Mouse (Mus musculus): ENCODE data around the gene Enc1. TPM values are rescaled to one million over a fixed set of nuclear protein-coding genes. Genes with fewer than 3 reads are reported as not detected.

Enc1 gene
- polyA plus RNA-seq, 1 experiment from 2014 or later: 54.9 TPM

DNA sequence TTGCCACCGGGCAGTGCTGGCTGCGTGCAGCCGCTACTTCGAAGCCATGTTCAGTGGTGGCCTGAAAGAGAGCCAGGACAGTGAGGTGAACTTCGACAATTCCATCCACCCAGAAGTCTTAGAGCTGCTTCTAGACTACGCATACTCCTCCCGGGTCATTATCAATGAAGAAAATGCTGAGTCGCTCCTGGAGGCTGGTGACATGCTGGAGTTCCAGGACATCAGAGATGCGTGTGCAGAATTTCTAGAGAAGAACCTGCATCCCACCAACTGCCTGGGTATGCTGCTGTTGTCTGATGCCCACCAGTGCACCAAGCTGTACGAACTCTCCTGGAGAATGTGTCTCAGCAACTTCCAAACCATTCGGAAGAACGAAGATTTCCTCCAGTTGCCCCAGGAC is 4.3 kb downstream of the Enc1 start:
- no peak for ATAC-seq (ENCODE audit: low read depth)
- Histone ChIP-seq H3K4me1 (replicated peaks) (peaks cover 86% of the 10 kb centered on the region), H3K9ac (peak overlapping the region; percentile 96), H3K27me3 (no peaks in the 10 kb centered on the region), H3K27ac (replicated peaks) (peak overlapping the region; percentile 99; the same call in 1 of the 2 replicates), H3K4me3 (peak overlapping the region; percentile 99), H3K4me2 (peak overlapping the region; percentile 87), H3K36me3 (peaks cover 50% of the 10 kb centered on the region), H3K9me3 (no peaks in the 10 kb centered on the region)
- 82% methylated on average over 12 of the region's 12 CpGs for WGBS

DNA sequence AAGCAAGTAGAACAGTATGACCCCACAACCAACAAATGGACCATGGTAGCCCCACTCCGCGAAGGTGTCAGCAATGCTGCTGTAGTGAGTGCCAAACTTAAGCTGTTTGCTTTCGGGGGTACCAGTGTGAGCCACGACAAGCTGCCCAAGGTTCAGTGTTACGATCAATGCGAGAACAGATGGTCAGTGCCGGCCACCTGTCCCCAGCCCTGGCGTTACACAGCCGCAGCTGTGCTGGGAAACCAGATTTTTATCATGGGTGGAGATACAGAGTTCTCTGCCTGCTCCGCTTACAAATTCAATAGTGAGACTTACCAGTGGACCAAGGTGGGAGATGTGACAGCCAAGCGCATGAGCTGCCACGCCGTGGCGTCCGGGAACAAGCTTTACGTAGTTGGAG is 5.3 kb downstream of the Enc1 start:
- peak overlapping the region; percentile 99 for H3K4me3 ChIP-seq
- H3K9me3 ChIP-seq: no peaks in the 10 kb centered on the region
- H3K4me1 ChIP-seq (replicated peaks): peaks cover 93% of the 10 kb centered on the region
- peaks cover 60% of the 10 kb centered on the region for H3K36me3 ChIP-seq
- ATAC-seq (ENCODE audit: low read depth): no peak
- 58% methylated on average over 16 of the region's 16 CpGs for WGBS
- H3K9ac ChIP-seq: peak overlapping the region; percentile 57; the same call in 1 of the 2 replicates
- H3K27ac ChIP-seq (replicated peaks): 0 out of 2 replicates have a peak overlapping the region, but pooled peaks have one; percentile 9
- peak overlapping the region; percentile 87 for H3K4me2 ChIP-seq
- no peaks in the 10 kb centered on the region for H3K27me3 ChIP-seq

DNA sequence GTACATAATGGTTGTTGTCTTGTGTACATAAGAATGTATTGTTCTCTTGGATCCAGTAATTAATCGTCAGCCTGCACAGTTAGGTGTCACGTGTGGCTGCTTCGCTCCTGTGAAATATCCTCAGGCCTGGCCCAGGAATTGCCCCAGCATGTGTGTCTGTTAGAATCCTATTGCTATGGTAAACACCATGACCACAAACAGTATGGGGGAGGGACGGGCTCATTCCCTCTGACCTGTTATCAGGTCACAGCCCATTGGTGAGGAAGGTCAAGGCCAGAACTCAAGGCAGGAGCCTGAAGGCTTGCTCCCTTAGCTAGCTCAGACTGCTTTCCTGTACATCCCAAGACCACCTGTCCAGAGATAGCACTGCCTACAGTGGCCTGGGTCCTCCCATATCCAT is 6.8 kb downstream of the Enc1 start:
- 24% methylated on average over 4 of the region's 4 CpGs for WGBS
- peak overlapping the region; percentile 99 for H3K4me3 ChIP-seq

DNA sequence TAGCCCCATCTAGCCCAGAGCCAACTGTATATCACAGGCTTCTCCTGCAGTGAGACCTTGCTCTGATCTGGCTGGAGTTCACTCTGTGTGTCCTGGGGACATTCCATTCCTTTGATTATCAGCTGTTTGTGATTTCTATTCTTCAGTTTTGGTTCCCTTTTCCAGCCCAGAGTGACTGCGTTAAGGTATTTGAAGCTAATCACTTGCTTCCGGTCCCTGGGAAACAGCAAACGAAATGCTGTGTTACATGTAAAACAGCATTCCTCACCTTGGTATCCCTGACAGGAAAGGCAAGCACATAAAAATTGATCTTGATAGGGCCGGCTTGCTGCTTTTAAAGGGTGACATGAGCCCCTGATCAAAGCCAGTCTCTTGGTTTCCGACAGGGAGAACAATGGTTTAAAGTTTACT is 8.2 kb downstream of the Enc1 start:
- H3K4me2 ChIP-seq: peak overlapping the region; percentile 87
- peak overlapping the region; percentile 68 for H3K27ac ChIP-seq (replicated peaks)
- 28% methylated on average over 5 of the region's 5 CpGs for WGBS
- ATAC-seq (ENCODE audit: low read depth): no peak
- no peaks in the 10 kb centered on the region for H3K9me3 ChIP-seq
- no peaks in the 10 kb centered on the region for H3K27me3 ChIP-seq
- peak overlapping the region; percentile 99 for H3K4me3 ChIP-seq
- peaks cover 99% of the 10 kb centered on the region for H3K4me1 ChIP-seq (replicated peaks)
- H3K36me3 ChIP-seq: peaks cover 82% of the 10 kb centered on the region
- peak overlapping the region; percentile 59 for H3K9ac ChIP-seq

More for the DNA sequence above, 6.8 kb downstream of the Enc1 start:
- Histone ChIP-seq H3K36me3 (peaks cover 74% of the 10 kb centered on the region), H3K9me3 (no peaks in the 10 kb centered on the region), H3K9ac (peak overlapping the region; percentile 49), H3K27ac (replicated peaks) (0 out of 2 replicates have a peak overlapping the region, but pooled peaks have one; percentile 10), H3K27me3 (no peaks in the 10 kb centered on the region), H3K4me1 (replicated peaks) (peaks cover 100% of the 10 kb centered on the region), H3K4me2 (peak overlapping the region; percentile 87)
- no peak for ATAC-seq (ENCODE audit: low read depth)

DNA sequence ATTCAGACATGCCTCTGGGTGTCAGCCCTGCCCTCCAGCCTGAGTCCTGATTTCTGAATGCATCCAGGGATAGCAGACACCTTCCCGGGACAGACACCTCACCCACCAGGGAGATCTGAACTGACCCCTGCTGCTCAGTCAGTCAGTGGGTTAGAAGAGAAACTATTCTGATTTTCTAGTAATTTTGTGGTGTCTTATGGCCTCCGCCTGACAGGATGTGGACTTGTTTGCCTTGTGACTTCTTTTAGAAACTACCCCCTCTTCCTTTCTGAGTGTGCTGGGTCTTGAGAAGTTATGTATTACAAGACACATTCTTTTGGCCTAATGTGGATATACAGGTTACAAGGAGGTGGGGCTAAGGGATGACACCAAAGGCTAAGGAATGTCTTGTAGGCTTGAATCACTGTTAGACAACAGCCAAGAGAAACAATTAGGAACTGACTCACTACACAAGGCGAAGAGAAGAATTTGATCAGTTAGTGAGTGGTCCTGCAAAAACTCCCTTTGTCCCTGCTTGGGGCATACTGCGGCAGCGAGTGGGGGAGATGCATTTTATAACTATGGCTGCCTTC is 8.7 kb downstream of the Enc1 start:
- Histone ChIP-seq H3K4me1 (replicated peaks) (peaks cover 98% of the 10 kb centered on the region), H3K27me3 (no peaks in the 10 kb centered on the region), H3K36me3 (peaks cover 82% of the 10 kb centered on the region), H3K27ac (replicated peaks) (peak overlapping the region; percentile 68), H3K4me2 (peak overlapping the region; percentile 87), H3K9me3 (no peaks in the 10 kb centered on the region), H3K9ac (peak overlapping the region; percentile 59), H3K4me3 (peak overlapping the region; percentile 99)
- 27% methylated on average over 5 of the region's 5 CpGs for WGBS
- no peak for ATAC-seq (ENCODE audit: low read depth)

DNA sequence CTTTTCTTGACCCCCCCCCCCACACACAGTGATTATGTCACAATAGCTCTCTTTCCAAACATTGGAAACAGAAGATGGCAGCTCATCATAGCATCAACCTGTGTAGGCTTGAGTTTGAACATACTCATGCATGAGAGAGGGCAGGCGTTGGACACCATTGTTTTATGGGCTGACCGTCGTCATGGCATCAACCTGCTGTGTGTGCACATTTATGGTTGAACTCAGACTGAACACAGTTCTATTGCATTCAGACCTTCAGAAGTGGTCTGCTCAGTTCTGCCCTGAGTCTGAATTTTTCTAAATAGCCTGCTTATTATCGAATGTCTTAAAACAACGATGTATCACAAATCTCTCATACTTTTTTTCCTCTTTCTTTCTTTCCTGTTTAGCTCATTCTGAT is 9.2 kb downstream of the Enc1 start:
- ATAC-seq (ENCODE audit: low read depth): no peak
- peak overlapping the region; percentile 6; the same call in 1 of the 2 replicates for H3K9ac ChIP-seq
- peaks cover 78% of the 10 kb centered on the region for H3K36me3 ChIP-seq
- H3K9me3 ChIP-seq: no peaks in the 10 kb centered on the region
- WGBS: 27% methylated on average over 5 of the region's 5 CpGs
- peak overlapping the region; percentile 87 for H3K4me2 ChIP-seq
- no peaks in the 10 kb centered on the region for H3K27me3 ChIP-seq
- H3K27ac ChIP-seq (replicated peaks): peak overlapping the region; percentile 68
- H3K4me3 ChIP-seq: no peak overlapping the region
- H3K4me1 ChIP-seq (replicated peaks): peaks cover 98% of the 10 kb centered on the region

DNA sequence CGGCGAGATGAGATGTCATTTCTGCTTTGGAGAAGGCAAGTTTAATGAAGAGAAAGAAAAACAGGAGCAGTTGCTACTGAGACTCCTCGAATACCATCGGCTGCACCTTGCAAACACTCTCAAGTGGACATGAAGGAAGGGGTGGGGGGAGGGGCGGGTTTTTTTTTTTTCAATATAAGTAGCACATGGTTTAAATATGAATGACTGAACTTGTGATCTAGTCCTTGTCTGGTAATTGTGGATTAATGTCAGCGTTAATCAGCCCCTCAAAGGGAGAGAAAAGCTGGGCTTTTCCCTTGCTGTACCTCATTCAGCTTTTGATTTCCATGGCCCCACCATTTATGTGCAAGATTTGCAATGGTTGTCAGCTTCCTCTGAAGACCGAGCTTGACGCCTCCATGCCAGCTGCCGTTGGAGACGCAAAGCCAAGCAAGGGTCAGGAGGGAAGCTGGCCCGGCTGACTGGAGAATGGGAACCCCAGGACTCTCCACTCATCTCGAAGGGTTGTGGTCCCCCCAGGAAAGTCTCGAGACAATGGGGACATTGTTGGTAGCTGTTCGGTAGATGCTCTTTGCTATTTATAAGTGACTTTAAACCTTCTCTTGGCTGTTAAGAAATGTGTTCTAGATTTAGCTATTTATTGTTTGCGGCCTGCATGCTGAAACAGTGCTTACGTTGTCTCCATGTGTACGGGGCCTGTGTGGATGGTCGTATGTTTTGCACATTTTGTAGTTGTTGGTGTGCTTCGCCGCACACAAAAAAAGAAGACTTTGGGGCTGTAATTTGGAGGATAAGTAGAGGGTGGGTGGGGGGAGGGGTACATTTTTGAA is 9.9 kb downstream of the Enc1 start:
- Histone ChIP-seq H3K27ac (replicated peaks) (peak overlapping the region; percentile 68), H3K4me3 (no peak overlapping the region), H3K27me3 (no peaks in the 10 kb centered on the region), H3K9ac (0 out of 2 replicates have a peak overlapping the region, but pooled peaks have one; percentile 17), H3K4me1 (replicated peaks) (peaks cover 96% of the 10 kb centered on the region), H3K9me3 (no peaks in the 10 kb centered on the region), H3K4me2 (0 out of 2 replicates have a peak overlapping the region, but pooled peaks have one; percentile 87), H3K36me3 (peaks cover 72% of the 10 kb centered on the region)
- 22% methylated on average over 20 of the region's 20 CpGs for WGBS
- peak; percentile 36 for ATAC-seq (ENCODE audit: low read depth)

DNA sequence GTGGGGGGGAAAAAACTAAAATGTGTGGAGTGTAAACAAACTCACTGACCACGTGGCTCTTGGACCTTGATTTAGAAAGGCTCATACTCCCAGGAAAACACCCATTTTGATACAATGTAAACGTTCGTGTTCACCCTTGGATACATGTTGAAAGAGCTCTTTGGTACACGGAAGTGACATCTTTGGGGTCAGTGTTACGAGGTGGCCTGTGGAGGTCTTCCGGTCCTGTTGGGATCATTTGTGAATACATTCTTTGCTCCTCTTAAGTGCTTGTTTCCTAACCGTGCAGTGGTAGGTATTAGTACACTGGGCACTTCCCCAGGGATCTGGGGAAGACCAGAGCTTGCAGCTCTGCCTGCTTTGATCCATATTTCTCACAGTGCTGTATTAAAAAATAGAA is 10.8 kb downstream of the Enc1 start:
- Histone ChIP-seq H3K4me1 (replicated peaks) (peaks cover 91% of the 10 kb centered on the region), H3K9me3 (no peaks in the 10 kb centered on the region), H3K27me3 (no peaks in the 10 kb centered on the region), H3K9ac (no peak overlapping the region), H3K36me3 (peaks cover 62% of the 10 kb centered on the region), H3K4me2 (no peak overlapping the region), H3K27ac (replicated peaks) (peak overlapping the region; percentile 68), H3K4me3 (no peak overlapping the region)
- ATAC-seq (ENCODE audit: low read depth): no peak
- WGBS: 49% methylated on average over 7 of the region's 7 CpGs

DNA sequence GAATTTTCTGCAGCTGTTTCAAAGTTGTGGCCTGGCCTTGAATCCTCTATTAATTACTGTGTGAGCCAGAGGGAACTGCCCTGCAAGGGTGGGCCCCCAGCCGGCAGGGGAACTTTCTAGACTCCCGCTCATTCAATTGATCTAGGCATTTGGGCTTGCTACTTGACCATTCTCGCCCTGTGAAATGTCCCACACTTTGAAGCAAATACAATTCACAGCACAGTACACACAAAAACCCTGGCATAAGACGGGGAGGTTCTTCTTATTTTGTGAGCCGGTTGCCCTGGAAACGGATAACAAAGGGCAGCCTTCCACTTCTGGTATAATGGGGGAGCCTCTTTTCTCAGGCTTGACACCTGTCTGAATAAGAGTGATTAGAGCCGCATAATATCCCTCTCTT is 11.6 kb downstream of the Enc1 start:
- Histone ChIP-seq H3K4me3 (no peak overlapping the region), H3K4me1 (replicated peaks) (peaks cover 89% of the 10 kb centered on the region), H3K9me3 (no peaks in the 10 kb centered on the region), H3K4me2 (no peak overlapping the region), H3K27me3 (no peaks in the 10 kb centered on the region), H3K27ac (replicated peaks) (peak overlapping the region; percentile 68), H3K36me3 (peaks cover 55% of the 10 kb centered on the region), H3K9ac (no peak overlapping the region; the same call in 1 of the 2 replicates)
- 18% methylated on average over 7 of the region's 7 CpGs for WGBS
- peak; percentile 34; the same call in 1 of the 2 replicates for ATAC-seq (ENCODE audit: low read depth)

DNA sequence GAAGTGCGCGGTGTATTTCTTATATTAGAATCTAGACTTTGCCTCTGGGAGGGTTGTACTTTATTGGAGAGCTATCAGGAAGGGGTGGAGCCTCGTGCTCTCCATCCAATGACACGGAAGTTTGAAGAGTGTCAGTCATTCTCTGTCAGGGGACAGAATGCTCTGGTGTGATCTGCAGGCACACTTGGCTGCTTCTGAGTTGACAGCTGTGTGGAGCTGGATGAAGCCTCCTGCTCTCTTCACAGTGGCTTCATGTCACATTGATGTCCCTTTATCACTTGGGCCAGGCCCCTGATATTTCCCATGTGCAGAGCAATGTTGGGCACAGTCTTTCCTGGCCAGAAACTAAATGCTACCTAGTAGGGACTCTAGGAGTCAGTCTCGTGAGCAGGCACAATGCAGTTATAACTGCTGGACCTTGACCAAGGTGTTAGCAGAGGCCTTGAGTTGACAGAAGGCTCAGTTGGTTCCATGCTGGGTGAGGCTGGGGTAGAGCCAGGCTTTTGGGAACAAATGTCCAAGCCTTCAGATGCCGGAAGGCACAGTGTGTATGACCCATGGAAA is 12.6 kb downstream of the Enc1 start:
- no peaks in the 10 kb centered on the region for H3K27me3 ChIP-seq
- no peak overlapping the region for H3K4me3 ChIP-seq
- no peak for ATAC-seq (ENCODE audit: low read depth)
- H3K9me3 ChIP-seq: no peaks in the 10 kb centered on the region
- no peak overlapping the region for H3K9ac ChIP-seq
- peak overlapping the region; percentile 14; the same call in 1 of the 2 replicates for H3K27ac ChIP-seq (replicated peaks)
- 63% methylated on average over 6 of the region's 6 CpGs for WGBS
- H3K4me2 ChIP-seq: no peak overlapping the region
- H3K36me3 ChIP-seq: peaks cover 45% of the 10 kb centered on the region
- H3K4me1 ChIP-seq (replicated peaks): peaks cover 79% of the 10 kb centered on the region

DNA sequence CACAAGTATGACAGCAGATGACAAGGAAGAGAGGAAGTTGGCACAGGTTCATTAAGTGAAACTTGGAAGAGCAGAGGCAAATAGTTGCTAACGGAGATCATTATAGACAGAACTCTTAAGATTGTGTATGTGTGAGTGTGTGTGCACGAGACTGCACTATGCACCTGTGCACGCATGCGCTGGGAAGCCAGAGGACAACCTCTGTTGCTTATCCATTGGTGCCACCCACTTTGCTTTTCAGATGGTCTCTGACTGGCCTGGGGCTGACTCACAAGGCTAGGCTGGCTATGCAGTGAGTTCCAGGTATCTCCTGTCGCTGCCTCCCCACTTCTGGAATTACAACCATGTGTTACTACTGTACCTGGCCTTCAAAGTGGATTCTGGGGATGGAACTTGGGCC is 13.1 kb downstream of the Enc1 start:
- WGBS: 93% methylated on average over 5 of the region's 5 CpGs
- H3K4me3 ChIP-seq: no peak overlapping the region
- H3K27ac ChIP-seq (replicated peaks): no peak overlapping the region
- H3K9me3 ChIP-seq: no peaks in the 10 kb centered on the region
- H3K4me2 ChIP-seq: no peak overlapping the region
- H3K9ac ChIP-seq: no peak overlapping the region
- ATAC-seq (ENCODE audit: low read depth): no peak
- H3K4me1 ChIP-seq (replicated peaks): peaks cover 77% of the 10 kb centered on the region
- H3K36me3 ChIP-seq: peaks cover 40% of the 10 kb centered on the region
- H3K27me3 ChIP-seq: no peaks in the 10 kb centered on the region

DNA sequence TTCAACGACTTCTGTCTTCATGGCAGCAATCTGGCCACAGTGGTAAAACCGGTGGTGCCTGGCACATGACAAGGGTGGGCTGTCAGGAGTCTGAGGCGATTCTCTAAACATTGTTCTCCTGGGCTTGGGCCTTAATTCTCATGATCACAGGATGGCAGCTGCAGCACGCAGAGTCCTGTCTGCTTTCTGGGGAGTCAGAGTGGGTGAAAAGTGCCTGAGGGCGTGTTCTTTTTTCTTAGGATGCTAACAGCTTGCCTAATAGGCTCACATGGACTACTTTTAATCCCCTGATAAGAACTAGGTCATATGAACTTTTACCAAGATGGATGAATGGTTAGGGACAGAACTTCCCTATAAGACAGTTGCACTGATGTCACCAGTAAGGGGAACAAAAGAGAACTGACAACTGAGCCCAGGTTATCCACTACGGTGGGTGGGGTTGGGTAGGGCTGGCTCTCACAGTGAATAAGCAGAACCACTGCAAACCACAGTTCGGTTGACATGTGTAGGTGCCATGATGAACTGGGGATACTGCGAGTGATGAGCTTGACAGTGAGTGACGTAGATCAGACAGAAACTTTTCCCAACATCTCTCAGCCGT is 13.8 kb downstream of the Enc1 start:
- no peaks in the 10 kb centered on the region for H3K9me3 ChIP-seq
- no peak for ATAC-seq (ENCODE audit: low read depth)
- H3K4me1 ChIP-seq (replicated peaks): peaks cover 76% of the 10 kb centered on the region
- H3K27ac ChIP-seq (replicated peaks): no peak overlapping the region; the same call in 1 of the 2 replicates
- 73% methylated on average over 10 of the region's 10 CpGs for WGBS
- H3K4me3 ChIP-seq: no peak overlapping the region
- H3K36me3 ChIP-seq: peaks cover 33% of the 10 kb centered on the region
- no peak overlapping the region for H3K9ac ChIP-seq
- H3K27me3 ChIP-seq: no peaks in the 10 kb centered on the region
- no peak overlapping the region for H3K4me2 ChIP-seq
